Mouse (Mus musculus): ENCODE results near the gene Fgfr2. TPM values are rescaled to one million over a fixed set of nuclear protein-coding genes. Genes with fewer than 3 reads are reported as not detected.

The Fgfr2 gene
- polyA plus RNA-seq, 1 experiment from 2014 or later = 92.5 TPM

DNA sequence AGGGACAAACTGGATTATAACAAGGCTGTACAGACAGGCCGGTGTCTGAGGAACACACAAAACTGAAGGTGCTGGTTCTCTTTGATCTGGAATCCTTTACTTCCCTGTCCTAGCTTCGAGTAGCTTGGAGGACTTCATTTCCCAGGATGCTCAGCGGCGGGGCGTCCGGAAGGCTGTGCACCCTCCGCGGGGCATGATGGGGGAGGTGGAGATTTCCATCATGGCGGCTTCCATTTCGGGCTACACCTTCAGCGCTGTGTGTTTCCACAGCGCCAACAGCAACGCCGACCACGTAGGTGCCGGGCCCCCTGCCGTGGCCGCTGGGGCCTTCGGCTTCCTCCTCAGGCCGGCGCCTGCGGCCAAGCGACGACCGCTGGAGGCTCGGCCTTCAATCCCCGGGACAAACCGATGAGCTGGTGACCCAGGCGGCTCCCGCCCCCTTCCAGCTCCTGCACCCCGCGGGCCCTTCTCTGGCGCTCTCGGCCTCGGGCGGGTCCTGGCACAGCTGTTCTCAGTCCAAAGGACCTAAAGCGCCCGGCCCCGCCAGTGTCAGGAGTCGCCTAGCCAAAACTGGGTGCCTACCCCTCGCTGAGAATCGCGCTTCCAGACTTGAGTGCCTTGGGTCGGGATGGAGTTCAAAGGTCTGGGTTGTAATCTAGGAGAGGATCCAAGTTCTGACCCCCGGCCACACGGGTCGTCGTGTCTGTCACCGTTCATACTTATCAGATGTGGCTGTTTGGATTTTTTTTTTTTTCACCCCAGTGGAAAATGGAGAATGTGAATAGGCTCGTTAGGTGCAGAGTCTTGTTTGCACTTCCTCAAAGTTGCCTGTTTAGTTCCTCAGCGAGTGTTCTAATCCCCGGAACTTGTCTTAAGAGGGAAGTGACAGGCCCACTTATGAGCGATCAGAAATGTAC is 263.9 kb downstream of the Fgfr2 start, which contains the start of gene Abraxas2:
Gene Abraxas2 (plus strand): TSS at position 184 of the 917 bp plus-strand sequence.
- 1% methylated on average over 53 of the region's 53 CpGs for WGBS
- Histone ChIP-seq H3K9me3 (no peaks in the 10 kb centered on the region), H3K27me3 (ENCODE audit: insufficient read depth, poor library complexity, severe bottlenecking) (no peaks in the 10 kb centered on the region), H3K36me3 (no peaks in the 10 kb centered on the region), H3K4me3 (peak within 1 kb of the TSS; percentile 99), H3K27ac (peak within 1 kb of the TSS; percentile 96), H3K4me1 (replicated peaks) (peaks cover 17% of the 10 kb centered on the region)
- DNase-seq (ENCODE audit: low spot score) = peak; percentile 87

DNA sequence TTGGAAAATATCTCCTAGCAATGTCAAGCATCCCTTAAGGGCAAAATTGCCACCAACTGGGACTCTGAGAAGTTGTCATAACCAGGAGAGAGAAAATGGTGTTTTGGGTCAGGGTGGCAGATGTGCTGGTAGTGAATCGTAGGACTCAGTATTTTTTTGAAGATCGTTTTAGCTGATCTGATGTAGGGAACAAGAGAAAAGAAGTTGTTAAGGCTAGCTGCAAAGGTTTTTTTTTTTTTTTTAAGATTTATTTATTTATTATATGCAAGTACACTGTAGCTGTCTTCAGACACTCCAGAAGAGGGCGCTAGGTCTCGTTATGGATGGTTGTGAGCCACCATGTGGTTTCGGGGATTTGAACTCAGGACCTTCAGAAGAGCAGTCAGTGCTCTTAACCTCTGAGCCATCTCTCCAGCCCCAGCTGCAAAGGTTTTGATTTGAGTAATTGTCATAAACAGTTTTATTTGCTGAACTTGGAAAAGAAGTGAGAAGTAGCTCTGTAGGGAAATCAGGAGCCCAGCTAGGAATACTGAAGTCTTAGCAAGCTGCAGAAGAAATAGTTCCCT is 265.0 kb downstream of the Fgfr2 start:
- no peak overlapping the region for H3K4me3 ChIP-seq
- WGBS = 69% methylated on average over 5 of the region's 5 CpGs
- no peak for DNase-seq (ENCODE audit: low spot score)

DNA sequence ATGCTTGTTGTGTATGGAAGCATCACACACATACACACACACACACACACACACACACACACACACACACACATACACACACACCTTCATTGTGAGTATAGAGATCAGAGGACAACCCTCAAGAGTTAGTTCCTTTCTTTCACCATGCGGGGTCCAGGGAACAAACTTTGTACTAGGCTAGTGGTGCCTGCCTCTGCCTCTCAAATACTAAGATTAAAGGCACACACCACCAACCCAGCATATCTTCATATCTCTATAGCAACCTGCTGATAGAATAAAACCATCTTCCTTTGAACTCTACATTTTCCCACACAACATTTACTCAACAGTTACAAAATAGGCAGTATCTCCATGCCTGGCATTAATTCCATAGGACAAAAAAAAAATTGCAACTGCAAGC is 267.1 kb downstream of the Fgfr2 start:
- no peaks in the 10 kb centered on the region for H3K27me3 ChIP-seq (ENCODE audit: insufficient read depth, poor library complexity, severe bottlenecking)
- no peak overlapping the region for H3K4me3 ChIP-seq
- no peak for DNase-seq (ENCODE audit: low spot score)
- H3K27ac ChIP-seq = no peak overlapping the region
- no peaks in the 10 kb centered on the region for H3K9me3 ChIP-seq
- no peaks in the 10 kb centered on the region for H3K36me3 ChIP-seq
- peaks cover 34% of the 10 kb centered on the region for H3K4me1 ChIP-seq (replicated peaks)
- 78% methylated on average over 1 of the region's 1 CpGs for WGBS

More for the DNA sequence above, 265.0 kb downstream of the Fgfr2 start:
- no peak overlapping the region for H3K27ac ChIP-seq
- H3K27me3 ChIP-seq (ENCODE audit: insufficient read depth, poor library complexity, severe bottlenecking) = no peaks in the 10 kb centered on the region
- peaks cover 17% of the 10 kb centered on the region for H3K4me1 ChIP-seq (replicated peaks)
- H3K36me3 ChIP-seq = no peaks in the 10 kb centered on the region
- H3K9me3 ChIP-seq = no peaks in the 10 kb centered on the region

DNA sequence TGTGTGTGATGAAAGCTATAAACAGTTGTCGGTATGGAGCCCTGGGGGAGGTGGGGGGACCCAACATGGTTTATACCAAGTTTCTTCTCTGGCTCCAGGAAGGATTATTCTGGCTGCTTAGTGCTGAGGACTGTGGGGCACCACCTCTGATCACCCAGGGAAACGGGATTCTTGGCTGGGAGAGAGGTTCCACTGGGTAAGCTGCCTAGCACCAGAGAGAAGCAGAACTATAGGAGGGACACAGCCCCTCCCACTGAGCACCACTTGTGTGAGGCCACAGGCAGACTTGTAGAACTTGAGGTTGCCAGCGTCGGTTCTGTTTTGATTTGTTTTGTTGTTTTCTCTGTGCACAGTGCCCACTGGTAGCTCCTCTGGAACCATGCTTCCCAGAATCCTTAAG is 269.2 kb downstream of the Fgfr2 start:
- Histone ChIP-seq H3K4me3 (no peak overlapping the region), H3K27ac (no peak overlapping the region), H3K9me3 (no peaks in the 10 kb centered on the region), H3K36me3 (peaks cover 16% of the 10 kb centered on the region), H3K27me3 (ENCODE audit: insufficient read depth, poor library complexity, severe bottlenecking) (no peaks in the 10 kb centered on the region), H3K4me1 (replicated peaks) (peaks cover 21% of the 10 kb centered on the region)
- 73% methylated on average over 4 of the region's 4 CpGs for WGBS
- DNase-seq (ENCODE audit: low spot score) = no peak

DNA sequence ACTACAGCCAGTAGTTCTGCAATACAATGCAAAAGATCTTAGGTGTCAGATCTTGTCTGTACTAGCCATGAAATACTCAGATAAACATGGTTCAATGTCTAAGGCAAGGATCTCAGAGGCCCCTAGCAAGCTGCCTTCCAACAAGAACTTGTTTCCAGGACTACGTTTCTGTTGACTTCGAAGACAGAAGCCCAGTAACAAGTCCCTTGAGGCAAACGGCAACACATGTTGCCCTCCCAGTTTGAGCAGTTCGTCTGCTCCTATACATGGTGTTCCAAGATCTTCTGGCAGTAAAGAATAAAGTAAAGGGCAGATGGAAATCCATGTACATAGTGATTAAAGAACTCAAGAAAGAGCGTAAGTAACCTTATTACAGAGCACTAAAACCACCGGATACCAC is 269.8 kb downstream of the Fgfr2 start:
- Histone ChIP-seq H3K9me3 (no peaks in the 10 kb centered on the region), H3K36me3 (peaks cover 22% of the 10 kb centered on the region), H3K27me3 (ENCODE audit: insufficient read depth, poor library complexity, severe bottlenecking) (no peaks in the 10 kb centered on the region), H3K4me1 (replicated peaks) (peaks cover 18% of the 10 kb centered on the region), H3K27ac (0 out of 2 replicates have a peak overlapping the region, but pooled peaks have one; percentile 98), H3K4me3 (no peak overlapping the region)
- no peak for DNase-seq (ENCODE audit: low spot score)
- WGBS = 87% methylated on average over 6 of the region's 6 CpGs

DNA sequence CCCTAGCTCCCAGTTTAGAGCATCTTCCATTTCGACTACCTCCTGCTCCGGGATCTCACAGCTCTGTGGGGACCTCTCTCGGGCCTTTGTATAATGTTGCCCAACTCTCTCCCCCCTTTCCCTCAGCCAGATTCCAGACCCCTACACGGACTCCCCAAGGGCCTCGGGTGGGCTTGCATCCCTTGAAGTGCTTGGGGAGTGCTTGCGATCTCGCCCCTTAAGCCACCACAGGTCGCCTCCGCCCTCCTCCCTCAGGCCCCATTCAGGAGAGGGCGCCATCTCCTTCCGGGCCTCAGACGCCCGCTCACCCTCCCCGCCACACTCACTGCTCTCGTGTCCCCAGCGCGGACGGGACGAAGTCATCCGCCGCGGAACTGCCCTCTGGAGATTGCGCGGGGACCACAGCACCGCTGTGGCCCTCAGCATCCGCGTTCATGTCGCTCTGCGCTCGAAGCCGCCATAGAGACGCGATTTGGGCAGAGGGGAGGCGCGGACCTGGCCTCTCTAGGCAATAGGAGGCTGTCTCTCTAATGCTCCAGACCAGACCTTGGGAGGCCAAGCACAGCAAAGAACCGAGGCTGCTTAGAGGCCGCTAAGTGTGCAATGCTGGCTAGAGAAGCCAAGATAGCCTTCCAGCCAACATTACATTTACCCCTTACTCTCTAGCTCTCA is 270.8 kb downstream of the Fgfr2 start, which contains the start of gene Eef1akmt2:
Gene Eef1akmt2 (minus strand): TSS at position 501 of the 672 bp plus-strand sequence.
- Histone ChIP-seq H3K4me3 (peak within 1 kb of the TSS; percentile 74), H3K4me1 (replicated peaks) (peaks cover 18% of the 10 kb centered on the region), H3K27me3 (ENCODE audit: insufficient read depth, poor library complexity, severe bottlenecking) (no peaks in the 10 kb centered on the region), H3K9me3 (no peaks in the 10 kb centered on the region), H3K27ac (peak within 1 kb of the TSS; percentile 98), H3K36me3 (peaks cover 33% of the 10 kb centered on the region)
- under 1% methylated on average over 37 of the region's 37 CpGs for WGBS
- DNase-seq (ENCODE audit: low spot score) = peak; percentile 90

DNA sequence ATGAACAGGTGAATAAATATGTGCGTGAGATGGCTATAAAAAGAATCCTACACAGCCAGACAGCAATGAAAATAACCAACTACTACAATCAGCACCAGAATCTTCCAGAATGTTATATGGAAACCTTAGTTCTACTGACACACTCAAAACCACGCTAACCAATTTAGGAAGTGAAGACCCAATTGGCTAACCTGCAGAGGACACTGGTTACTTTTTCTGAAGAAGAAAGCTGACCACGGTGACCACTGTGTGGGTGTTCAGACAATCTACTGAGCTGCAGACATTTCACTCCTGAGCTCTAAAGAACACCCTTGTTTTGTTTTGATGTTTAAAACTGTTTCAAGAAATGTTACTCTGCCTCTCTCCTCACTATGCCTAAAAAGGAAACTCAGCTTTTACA is 280.0 kb downstream of the Fgfr2 start:
- H3K27ac ChIP-seq = no peak overlapping the region
- H3K9me3 ChIP-seq = no peaks in the 10 kb centered on the region
- H3K27me3 ChIP-seq (ENCODE audit: insufficient read depth, poor library complexity, severe bottlenecking) = no peaks in the 10 kb centered on the region
- H3K4me3 ChIP-seq = no peak overlapping the region
- 90% methylated on average over 3 of the region's 3 CpGs for WGBS
- peaks cover 66% of the 10 kb centered on the region for H3K36me3 ChIP-seq
- DNase-seq (ENCODE audit: low spot score) = no peak
- no peaks in the 10 kb centered on the region for H3K4me1 ChIP-seq (replicated peaks)

DNA sequence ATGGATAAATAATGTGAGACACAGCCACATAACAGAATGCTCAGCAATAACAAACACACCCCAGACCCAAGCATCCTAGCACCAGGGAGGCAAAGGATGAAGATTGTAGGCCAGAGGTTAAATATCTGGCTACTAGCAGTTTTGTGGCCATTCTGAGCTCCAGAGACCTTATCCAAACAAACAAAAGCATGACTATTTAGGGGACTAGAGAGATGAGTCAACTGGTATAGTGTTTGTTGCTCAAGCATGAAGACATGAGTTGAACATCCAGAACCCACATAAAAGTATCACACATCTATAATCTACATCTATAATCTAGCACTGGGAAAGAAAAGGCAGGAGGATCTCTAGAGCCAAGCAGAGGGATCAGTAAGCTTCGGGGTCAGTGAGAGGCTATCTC is 280.7 kb downstream of the Fgfr2 start:
- 91% methylated on average over 1 of the region's 1 CpGs for WGBS
- Histone ChIP-seq H3K4me3 (no peak overlapping the region), H3K4me1 (replicated peaks) (no peaks in the 10 kb centered on the region), H3K9me3 (no peaks in the 10 kb centered on the region), H3K36me3 (peaks cover 59% of the 10 kb centered on the region), H3K27me3 (ENCODE audit: insufficient read depth, poor library complexity, severe bottlenecking) (no peaks in the 10 kb centered on the region), H3K27ac (no peak overlapping the region)
- no peak for DNase-seq (ENCODE audit: low spot score)

DNA sequence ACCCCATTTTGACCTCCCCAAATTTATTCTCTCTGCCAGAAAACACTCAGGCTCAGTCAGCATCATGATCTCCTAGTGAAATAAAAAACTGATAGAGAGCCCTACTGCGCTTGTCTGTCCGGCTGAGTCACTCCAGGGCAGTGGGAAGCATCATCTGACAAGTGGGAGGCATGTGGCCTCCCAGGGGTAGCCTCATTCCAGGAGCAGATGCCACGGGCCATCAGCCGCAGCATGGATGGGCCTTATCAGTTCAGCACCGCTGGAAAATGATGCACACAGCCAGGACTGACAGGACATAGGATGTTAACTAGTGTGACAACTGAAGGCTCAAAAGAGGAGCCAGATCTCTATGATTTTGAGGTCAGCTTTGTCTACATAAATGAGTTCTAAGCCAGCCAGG is 281.9 kb downstream of the Fgfr2 start:
- Histone ChIP-seq H3K4me3 (no peak overlapping the region), H3K9me3 (no peaks in the 10 kb centered on the region), H3K36me3 (peaks cover 55% of the 10 kb centered on the region), H3K27me3 (ENCODE audit: insufficient read depth, poor library complexity, severe bottlenecking) (no peaks in the 10 kb centered on the region), H3K4me1 (replicated peaks) (no peaks in the 10 kb centered on the region), H3K27ac (no peak overlapping the region)
- DNase-seq (ENCODE audit: low spot score) = no peak
- WGBS = 81% methylated on average over 5 of the region's 5 CpGs

DNA sequence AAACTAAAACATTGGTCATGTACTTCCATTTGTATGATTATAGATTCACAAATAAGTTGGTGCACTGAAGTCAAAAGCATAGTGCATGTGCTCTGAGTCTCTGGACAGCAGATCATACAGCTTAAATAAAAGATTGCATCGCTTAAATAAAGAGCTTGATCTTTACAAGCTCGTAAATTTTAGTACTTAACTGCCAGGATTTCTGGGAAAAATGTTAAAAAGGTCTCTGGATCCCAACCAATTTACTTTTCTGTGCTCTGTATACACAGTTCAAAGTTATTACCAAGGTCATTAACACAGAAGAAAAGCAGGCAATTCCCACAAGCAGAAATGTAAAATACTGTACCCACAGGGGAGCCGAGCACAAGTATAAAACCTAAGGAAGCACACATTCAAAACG is 292.2 kb downstream of the Fgfr2 start:
- peaks cover 71% of the 10 kb centered on the region for H3K36me3 ChIP-seq
- WGBS = 92% methylated on average over 4 of the region's 4 CpGs
- no peak for DNase-seq (ENCODE audit: low spot score)

DNA sequence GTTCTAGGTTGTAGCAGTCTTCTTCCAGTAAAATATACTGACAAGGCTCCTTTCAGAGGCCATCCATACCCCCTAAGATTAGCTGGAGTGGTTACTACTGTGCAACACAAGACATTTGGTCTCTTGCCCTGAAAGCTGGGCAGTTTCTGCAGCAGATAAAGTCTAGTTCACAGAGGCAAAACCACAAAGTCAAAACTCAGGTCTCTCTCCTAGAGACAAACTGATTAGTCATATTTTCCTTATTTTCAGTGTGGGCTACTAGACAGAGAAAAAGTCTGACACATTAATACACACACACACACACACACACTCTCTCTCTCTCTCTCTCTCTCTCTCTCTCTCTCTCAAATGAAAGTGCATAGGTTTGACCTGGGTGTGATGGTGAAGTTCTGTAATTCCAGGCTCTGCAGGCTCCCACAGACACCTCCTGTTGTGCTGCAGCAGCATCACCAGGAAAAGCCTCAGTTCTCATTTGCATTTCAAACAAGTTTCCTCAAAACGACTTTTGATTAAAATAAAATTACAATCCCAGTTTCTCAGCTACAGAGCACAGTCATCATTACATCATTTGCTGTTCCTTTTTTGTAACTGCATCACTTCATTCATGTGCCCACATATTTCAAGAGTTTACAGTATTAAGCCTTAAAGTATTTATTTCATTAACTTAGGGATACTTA is 298.7 kb downstream of the Fgfr2 start:
- Histone ChIP-seq H3K4me1 (replicated peaks) (no peaks in the 10 kb centered on the region), H3K9me3 (no peaks in the 10 kb centered on the region), H3K27me3 (ENCODE audit: insufficient read depth, poor library complexity, severe bottlenecking) (no peaks in the 10 kb centered on the region), H3K4me3 (no peak overlapping the region), H3K36me3 (peaks cover 52% of the 10 kb centered on the region), H3K27ac (no peak overlapping the region)
- no peak for DNase-seq (ENCODE audit: low spot score)
- 25% methylated on average over 1 of the region's 1 CpGs for WGBS

More for the DNA sequence above, 292.2 kb downstream of the Fgfr2 start:
- Histone ChIP-seq H3K4me1 (replicated peaks) (no peaks in the 10 kb centered on the region), H3K9me3 (no peaks in the 10 kb centered on the region), H3K4me3 (no peak overlapping the region), H3K27me3 (ENCODE audit: insufficient read depth, poor library complexity, severe bottlenecking) (no peaks in the 10 kb centered on the region), H3K27ac (no peak overlapping the region)

DNA sequence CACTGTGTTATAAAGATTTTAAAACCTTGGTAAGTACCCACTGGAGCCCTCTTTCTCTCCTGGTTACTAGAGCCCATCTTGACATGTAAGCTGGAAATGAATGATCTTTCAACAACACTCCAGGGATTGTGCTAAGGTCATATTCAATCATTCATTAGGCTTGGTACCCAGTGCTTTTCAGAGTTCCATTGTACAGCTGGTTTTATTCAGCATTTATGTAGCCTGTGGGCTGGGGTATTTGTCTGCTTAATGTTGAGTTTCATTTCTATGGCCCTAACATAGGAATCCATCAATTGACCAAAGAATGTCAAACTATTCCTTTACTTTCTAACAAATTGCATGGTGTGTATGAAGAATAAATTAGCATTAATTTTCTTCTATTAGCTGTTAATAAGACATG is 299.3 kb downstream of the Fgfr2 start:
- Histone ChIP-seq H3K27me3 (ENCODE audit: insufficient read depth, poor library complexity, severe bottlenecking) (no peaks in the 10 kb centered on the region), H3K27ac (no peak overlapping the region), H3K4me1 (replicated peaks) (no peaks in the 10 kb centered on the region), H3K9me3 (no peaks in the 10 kb centered on the region), H3K4me3 (no peak overlapping the region), H3K36me3 (peaks cover 58% of the 10 kb centered on the region)
- DNase-seq (ENCODE audit: low spot score) = no peak

Measured in hindbrain, embryonic 10.5 days (tissue).